Mouse (Mus musculus): ENCODE measurements around the gene Huwe1. TPM values are rescaled to one million over a fixed set of nuclear protein-coding genes. Genes with fewer than 3 reads are reported as not detected.

The Huwe1 gene
- polyA plus RNA-seq, 1 experiment from 2014 or later: 35.6 TPM

- Histone ChIP-seq H3K27ac (replicated peaks) (no peak overlapping the region), H3K4me1 (no peaks in the 10 kb centered on the region), H3K4me2 (replicated peaks) (no peak overlapping the region), H3K4me3 (replicated peaks) (no peak overlapping the region), H3K9ac (no peak overlapping the region), H3K36me3 (no peaks in the 10 kb centered on the region), H3K27me3 (peaks cover 4% of the 10 kb centered on the region; the same call in 1 of the 2 replicates), H3K9me3 (replicated peaks) (no peaks in the 10 kb centered on the region)
- 80% methylated on average over 3 of the region's 3 CpGs for WGBS
- ATAC-seq (ENCODE audit: insufficient number of reproducible peaks, low FRiP score, low TSS enrichment, low read depth): no peak
These were observed 150.6 kb downstream of the Huwe1 start for GRCm38 (mm10) chrX:151951181-151951580.

MicroRNAs encoded within 50 kb of the gene (microRNA counts, 519-probe panel; counts per million panel counts)
- microRNA mmu-miR-98: 3,246 counts per million, percentile 78 among the panel's probes with 10 or more counts

Small RNA genes within 50 kb of the gene (microRNA-seq; reads per million reads assigned to microRNA genes)
- gene Mir3113 (ENCODE audit: borderline number of aligned reads): not detected
- gene Mir98 (ENCODE audit: borderline number of aligned reads): 8,020 reads per million, percentile 93 among the genes with 10 or more reads in this experiment
- gene Mirlet7f-2 (ENCODE audit: borderline number of aligned reads): 3,437 reads per million, percentile 87 among the genes with 10 or more reads in this experiment

Other genes starting within 250 kb of the Huwe1 start
- gene Hsd17b10, start 201.0 kb downstream of the Huwe1 start, polyA plus RNA-seq (2015; fragmentation: Nextera tagmentation; extraction: Ambion mirVana): 180 and 186 TPM in 2 replicates
- 4.7 and 6.5 TPM in 2 replicates for gene Ribc1, start 215.5 kb downstream of the Huwe1 start, polyA plus RNA-seq (2015; fragmentation: Nextera tagmentation; extraction: Ambion mirVana)
- gene Smc1a, start 215.6 kb downstream of the Huwe1 start, polyA plus RNA-seq (2015; fragmentation: Nextera tagmentation; extraction: Ambion mirVana): 98.2 and 100 TPM in 2 replicates

Data from embryonic facial prominence, embryonic 15.5 days (tissue).